Mouse (Mus musculus) gastrocnemius, postnatal 10 days (tissue): ENCODE measurements around the gene Rnf157. TPM values are rescaled to one million over a fixed set of nuclear protein-coding genes. Genes with fewer than 3 reads are reported as not detected.
A peak's percentile ranks its signal among the peaks of the same experiment; 100 is the strongest.
"Not testable (repeated sequence)": the region's sequence is repeated elsewhere in the genome, so short reads cannot be mapped to it uniquely, and the experiment has no call there.

ENCODE experiments used
- DNase-seq: peaks from one replicate; pipeline ENCODE4 v3.0.0; 2021; ENCODE audit warnings: mixed read lengths
- total RNA-seq, 2 experiments: library from RNA; stranded (reverse); gene quantifications; 2 replicates each; pipeline ENCODE4 v1.2.3; 2021

Gene Rnf157
- total RNA-seq, 2 experiments from 2014 or later, result 43.1 to 43.3 TPM

- DNase-seq, result peak; percentile 31
Measured at GRCm38 (mm10) chr11:116418194-116418840, 5.5 kb upstream of the Rnf157 start.

DNA sequence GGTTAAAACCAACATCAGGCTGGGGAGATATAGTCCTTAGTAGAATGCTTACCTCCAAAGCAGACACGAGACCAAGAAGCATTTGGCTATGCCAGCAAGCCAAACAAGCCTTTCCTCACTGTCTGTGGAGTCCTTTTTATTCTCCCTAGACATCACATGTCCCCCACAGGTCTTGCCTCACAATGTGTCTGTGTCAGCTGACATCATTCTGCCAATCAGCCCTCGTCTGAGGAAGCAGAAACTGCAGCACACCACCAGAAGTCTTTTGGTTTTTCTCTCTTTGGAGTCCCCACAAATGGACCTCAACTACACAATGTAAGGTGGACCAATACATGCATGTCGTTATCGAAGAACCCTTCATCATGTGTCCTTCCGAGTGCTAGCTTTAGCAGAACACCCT, 4.2 kb upstream of the Rnf157 start:
- DNase-seq, result no peak

- DNase-seq, result no peak
Measured at GRCm38 (mm10) chr11:116416196-116416943, 3.5 kb upstream of the Rnf157 start.

DNA sequence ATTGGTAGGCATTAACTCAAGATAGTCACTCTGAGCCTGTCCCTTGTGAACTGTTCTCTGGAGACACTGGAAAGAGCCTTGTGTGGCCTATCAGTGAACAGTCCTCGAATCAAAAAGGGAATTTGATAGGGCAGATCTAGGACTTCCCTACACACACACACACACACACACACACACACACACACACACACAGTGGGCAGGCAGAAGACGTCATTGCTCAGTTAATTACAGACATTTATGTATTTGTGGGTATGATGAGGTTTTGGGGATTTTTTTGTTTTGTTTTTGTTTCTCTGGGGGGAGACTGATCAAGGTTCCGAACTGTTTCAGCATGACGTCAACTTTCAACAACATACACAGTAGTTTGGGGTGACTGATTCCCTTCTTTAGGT, 795 bp upstream of the Rnf157 start:
- DNase-seq, result no peak

DNA sequence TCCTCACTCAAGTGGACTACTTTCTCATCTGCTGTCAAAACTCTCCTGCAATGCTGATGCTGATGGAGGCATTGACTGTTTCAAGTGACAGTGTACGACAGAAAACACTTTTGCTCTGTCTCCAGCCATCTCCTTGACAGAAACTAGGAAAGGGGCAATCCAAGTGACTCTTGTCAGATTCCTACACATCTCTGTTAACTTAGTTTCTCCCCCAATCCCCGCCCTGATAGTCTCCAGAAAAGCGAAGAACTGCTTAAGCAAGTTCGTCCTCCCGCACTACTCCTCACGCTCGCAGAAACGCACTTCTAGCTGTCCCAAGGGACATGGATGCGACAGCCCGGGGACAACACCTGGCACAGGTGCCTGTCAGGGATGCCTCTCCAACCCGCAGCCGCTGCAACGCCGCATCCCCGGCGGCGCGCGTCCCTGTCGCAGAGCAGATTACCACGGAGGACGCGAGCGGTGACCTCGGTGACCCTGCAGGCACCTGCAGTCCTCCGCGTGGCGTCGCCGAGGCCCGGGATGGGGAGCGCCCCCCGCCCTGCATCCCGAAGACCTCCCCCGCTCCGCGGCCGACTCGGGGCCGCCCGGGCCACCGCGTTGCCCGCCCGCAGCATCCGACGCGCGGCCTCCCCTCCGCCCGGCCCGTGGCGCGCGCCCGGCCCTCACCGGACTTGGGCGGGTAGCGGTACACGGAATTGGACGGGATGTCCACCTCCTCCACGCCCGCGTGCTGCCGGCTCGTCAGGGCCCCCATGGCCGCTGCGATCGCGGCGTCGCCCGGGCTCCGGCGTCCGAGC, 604 bp downstream of the Rnf157 start:
- peak; percentile 41 for DNase-seq

DNA sequence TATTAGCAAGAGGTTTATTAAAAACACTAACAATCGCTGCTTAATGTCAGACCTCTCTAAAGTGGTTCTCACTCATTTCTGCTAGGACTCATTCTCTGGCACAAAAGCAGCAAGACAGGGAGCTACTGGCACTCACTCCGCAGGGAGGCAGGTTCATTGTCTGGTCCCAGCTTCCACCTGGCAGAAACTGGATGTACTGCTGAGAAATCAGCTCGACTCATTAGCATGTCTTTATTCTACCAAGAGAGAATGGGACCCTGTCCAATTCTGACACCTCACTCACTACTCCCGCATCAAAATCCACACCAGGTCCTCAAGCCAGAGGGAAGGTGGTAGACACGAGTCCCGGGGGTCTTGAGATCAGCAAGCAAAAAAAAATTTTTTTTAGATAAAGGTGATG, 1.2 kb downstream of the Rnf157 start:
- no peak for DNase-seq

GRCm38 (mm10) chr11:116410415-116410814, 2.4 kb downstream of the Rnf157 start:
- not testable (repeated sequence) for DNase-seq

DNA sequence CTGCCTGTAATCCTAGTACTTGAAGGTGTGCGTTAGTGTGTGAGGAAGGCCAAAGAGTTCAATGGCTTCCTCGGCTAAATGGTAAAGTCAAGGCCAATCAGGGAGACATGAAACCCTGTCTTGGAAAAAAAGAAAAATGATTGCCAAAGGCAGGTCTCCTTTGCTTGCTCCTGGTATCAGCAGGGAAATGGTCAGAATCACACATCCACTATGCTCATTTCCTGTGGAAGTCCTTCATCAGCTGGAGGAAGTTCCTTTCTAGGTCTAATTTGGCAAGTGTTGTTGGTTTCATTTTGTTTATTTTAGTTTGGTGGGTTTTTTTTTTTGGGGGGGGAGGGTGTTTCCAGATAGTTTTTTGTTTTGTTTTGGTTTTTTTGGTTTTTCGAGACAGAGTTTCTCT, 3.8 kb downstream of the Rnf157 start:
- no peak for DNase-seq

DNA sequence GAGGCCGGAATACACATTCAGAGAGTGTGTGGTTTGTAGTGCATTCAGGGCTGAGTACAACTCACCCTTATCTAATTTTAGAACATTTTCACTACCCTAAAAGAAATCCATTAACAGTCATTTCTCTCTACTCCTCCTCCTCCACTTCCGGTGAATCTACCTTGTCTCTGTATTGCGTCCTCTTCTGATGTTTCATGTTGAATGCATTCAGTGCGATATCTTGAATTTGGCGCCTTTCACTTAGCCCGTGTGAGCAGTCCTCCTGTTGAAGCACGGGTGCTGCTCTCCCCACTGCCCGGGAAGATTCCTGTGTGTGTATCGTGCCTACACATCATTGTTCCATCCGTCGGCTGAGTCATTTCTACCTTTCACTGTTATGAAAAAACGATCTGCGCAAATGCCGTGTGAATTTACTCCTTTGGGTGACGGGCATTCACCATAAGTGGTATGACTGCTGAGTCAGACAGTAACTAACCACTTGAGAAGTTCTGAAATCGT, 6.6 kb downstream of the Rnf157 start:
- no peak for DNase-seq

DNA sequence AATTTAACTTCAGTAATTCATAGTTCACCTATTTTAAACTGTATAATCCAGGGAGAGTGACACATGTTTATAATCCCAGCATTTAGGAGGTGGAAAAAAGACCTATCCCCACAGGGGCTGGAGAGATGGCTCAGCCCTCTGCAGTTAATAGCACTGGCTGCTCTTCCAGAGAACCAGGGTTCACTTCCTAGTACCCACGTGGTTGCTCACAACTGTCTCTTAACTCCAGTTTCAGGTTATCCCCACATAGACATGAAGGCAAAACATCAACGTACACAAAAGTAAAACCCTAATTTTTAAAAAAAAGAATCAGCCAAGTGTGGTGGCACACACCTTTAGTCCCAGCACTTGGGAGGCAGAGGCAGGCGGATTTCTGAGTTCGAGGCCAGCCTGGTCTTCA, 7.2 kb downstream of the Rnf157 start:
- no peak for DNase-seq

- DNase-seq, result no peak
Measured at GRCm38 (mm10) chr11:116400560-116400959, 12.3 kb downstream of the Rnf157 start.

- DNase-seq, result no peak
Measured at GRCm38 (mm10) chr11:116398348-116398677, 14.5 kb downstream of the Rnf157 start.

GRCm38 (mm10) chr11:116397517-116398347, 15.1 kb downstream of the Rnf157 start:
- DNase-seq, result no peak

GRCm38 (mm10) chr11:116396934-116397330, 15.9 kb downstream of the Rnf157 start:
- DNase-seq, result no peak

DNA sequence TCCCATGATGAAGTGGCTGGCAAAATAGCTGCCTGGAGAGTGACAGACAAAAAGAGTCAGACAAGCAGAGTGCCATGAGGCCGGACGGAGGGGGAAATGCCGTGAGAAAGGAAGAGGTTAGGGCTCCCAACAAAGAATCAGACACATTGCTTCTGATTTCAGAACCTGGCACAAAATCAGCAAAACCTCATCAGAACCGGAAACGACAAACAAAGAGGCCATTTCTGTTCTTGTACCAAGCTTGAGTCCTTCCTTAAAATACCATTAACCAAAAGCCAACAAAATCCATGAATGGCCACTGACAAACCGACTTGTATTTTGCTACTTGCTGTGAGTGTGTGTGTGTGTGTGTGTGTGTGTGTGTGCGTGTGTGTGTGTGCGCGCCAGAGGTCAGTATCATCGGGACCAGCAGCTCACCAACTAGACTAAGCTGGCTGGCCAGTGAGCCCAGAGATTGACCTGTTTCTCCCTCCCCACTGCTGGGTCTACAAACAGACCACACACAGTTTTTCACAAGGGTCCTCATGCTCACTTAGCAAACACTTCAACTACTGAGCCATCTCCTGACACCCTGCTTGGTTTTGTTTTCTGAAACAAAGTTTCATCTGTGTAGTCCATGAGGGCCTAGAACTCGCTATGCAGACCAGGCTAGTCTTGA, 16.4 kb downstream of the Rnf157 start:
- no peak for DNase-seq

DNA sequence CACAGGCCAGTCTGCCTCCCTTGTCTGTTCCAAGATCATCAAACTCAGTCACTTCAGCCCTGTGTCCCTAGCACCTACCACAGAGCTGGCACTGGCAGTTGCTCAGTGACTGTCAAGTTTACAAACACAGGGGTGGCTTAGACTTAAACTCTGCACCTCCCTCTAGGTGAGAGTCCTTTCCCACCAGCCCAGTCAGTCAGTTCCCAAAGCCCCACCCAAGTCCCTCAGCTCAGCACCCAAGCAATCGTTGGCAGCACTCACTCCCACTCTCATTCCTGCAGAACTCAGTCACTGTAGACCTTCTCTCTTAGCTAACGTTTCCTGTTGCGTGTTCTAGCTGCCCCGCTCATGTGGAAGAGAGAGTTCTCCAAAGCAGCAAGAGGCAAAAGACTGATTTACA, 18.1 kb downstream of the Rnf157 start:
- no peak for DNase-seq

GRCm38 (mm10) chr11:116388841-116389480, 23.9 kb downstream of the Rnf157 start:
- DNase-seq, result peak; percentile 21

DNA sequence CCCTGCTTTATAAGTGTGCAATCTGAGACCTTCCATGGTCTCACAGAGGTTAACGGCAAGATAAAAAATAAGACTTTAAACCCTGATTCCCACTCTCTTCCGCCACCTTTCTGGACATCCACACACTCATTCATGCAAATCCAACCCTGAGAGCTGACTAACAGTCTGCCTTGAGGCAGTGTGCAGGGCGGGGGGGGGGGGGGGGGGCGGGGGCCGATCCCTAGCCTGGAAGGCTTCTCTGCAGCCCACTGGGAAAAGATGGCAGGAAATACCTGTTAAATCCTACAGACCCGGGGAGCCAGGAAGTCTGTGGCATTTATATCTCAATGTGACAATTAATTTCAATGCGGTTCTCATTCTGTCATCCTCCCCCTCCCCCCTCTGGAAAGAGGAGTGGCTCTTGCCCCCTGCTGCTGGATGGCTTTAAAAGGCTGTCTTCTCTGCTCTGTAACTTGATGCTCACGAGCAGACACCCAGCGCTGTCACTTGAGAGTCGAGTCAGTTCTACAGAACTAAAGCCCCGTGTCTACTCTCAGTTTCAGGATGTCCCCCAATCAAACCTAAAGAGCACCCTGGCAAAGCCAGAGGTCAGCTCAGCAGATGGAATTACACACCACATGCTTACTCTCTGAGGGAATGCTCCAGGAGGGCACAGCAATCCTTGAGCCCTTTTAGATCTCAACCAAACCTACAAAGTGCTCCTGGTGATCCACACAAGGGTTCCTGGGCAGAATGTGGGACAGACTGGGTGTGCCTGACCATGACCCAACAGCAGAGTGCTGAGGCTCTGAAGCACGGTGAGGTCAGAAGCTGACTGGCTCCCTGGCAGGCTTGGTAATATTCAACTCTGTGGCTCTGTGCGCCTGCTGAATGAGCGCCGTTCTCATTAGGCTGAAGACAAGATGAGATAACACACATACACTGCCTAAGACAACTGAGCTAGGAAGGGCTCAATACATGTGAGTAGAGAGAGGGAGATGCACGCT, 25.5 kb downstream of the Rnf157 start:
- peak; percentile 27 for DNase-seq

- no peak for DNase-seq
Measured at GRCm38 (mm10) chr11:116385999-116386398, 26.8 kb downstream of the Rnf157 start.

DNA sequence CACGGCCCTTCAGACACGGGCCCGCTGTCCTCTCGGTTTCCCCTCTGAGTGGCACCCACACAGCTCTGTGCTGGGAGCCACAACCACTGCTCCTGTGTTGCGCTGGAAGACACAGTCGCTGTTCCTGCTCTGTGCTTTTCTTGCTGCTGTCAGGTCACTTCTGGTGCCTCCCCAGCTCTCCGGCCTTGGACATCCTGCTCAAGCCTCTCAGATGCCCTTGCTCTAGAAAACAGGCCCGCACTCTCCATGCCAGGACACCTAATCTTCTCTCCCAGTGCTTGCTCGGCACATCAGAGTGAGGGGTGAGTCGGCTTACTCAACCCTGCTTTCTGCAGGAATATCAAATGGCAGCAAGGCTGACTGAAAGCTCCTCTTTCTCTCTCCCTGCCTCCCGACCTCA, 28.7 kb downstream of the Rnf157 start:
- DNase-seq, result no peak
